Mouse (Mus musculus): ENCODE results near the gene Daam2. TPM values are rescaled to one million over a fixed set of nuclear protein-coding genes. Genes with fewer than 3 reads are reported as not detected.

The Daam2 gene
- polyA plus RNA-seq, 1 experiment: 0.28 TPM

DNA sequence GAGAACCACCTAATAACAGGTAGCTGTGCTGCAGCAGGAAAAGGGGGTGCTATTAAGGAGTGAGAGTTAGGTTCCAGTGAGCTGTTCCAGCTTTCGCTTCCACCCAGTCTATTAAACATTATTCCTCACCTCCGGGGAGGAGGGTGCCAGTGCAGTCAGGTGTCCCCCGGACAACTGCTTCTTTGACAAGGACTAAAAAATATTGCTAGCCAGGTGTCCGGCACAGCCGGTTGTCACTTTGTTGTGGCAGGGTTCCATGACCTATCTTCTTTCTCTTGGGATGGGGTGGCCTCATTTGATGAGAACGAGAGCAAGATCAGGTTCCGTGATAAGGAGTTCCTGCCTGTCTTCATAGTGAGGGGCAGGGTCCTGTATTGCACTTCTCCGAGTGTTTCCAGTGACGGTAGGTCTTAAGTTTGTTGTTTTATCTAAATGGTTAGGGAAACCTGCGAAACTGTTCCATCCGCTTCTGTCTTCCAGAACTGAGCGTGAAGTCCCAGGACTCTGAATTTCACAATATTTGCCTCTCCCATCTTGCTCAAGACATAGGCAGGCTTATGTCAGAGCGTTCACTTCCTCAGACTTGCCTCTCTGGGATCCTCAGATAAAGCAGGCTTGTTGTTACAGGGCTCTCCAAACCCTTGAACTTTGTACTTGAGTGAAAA, 135.3 kb downstream of the Daam2 start:
- Histone ChIP-seq H3K27me3 (ENCODE audit: control insufficient read depth, insufficient read depth, low read length, poor library complexity, severe bottlenecking) (no peaks in the 10 kb centered on the region), H3K9me3 (replicated peaks; ENCODE audit: control insufficient read depth, insufficient read depth, low read length, poor library complexity, severe bottlenecking) (no peaks in the 10 kb centered on the region), H3K4me3 (ENCODE audit: low read depth, low read length) (peak overlapping the region; percentile 73), H3K9ac (ENCODE audit: low read depth, poor library complexity, severe bottlenecking) (peak overlapping the region; percentile 66), H3K36me3 (ENCODE audit: control insufficient read depth, insufficient read depth, low read length, poor library complexity, severe bottlenecking) (no peaks in the 10 kb centered on the region), H3K27ac (ENCODE audit: insufficient read depth, low read length) (no peak overlapping the region), H3K4me1 (ENCODE audit: control insufficient read depth, insufficient read depth, low read length) (no peaks in the 10 kb centered on the region)
- TF ChIP-seq EP300 (IDR thresholded peaks at IDR 0.05; ENCODE audit: insufficient read depth, low read depth, low read length): no peak

DNA sequence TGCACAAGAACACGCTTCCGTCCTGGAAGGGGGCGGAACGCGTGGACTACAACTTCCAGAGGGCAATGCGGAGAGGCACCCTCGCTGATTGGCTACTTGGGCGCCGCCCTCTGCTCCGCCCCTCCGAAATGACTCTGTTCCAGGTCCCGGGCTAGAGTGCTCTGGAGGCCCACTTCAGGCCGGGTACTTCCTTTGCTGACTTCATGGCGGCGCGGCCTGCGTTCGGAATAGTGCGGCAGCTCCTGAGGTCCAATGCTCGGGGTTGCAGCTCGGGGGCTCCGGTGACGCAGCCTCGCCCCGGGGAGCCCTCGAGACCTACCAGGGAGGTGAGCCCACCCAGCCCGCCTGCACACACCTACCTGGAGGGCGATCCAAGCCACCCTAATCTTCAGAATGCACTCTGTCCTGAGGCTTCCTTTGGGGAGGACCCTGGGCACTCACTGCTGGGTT, 135.9 kb downstream of the Daam2 start, which contains the start of gene Mocs1:
TSS of gene Mocs1 (plus strand) at position 124 of the 450 bp plus-strand sequence.
- no peak for TF ChIP-seq CTCF (IDR thresholded peaks at IDR 0.05; ENCODE audit: low read depth, low read length)
- TF ChIP-seq EP300 (IDR thresholded peaks at IDR 0.05; ENCODE audit: insufficient read depth, low read depth, low read length): no peak
- no peak for TF ChIP-seq POLR2A (IDR thresholded peaks at IDR 0.05; ENCODE audit: insufficient read depth, low read length)
- no peaks in the 10 kb centered on the region for H3K36me3 ChIP-seq (ENCODE audit: control insufficient read depth, insufficient read depth, low read length, poor library complexity, severe bottlenecking)
- no peak within 1 kb of the TSS for H3K27ac ChIP-seq (ENCODE audit: insufficient read depth, low read length)
- no peaks in the 10 kb centered on the region for H3K27me3 ChIP-seq (ENCODE audit: control insufficient read depth, insufficient read depth, low read length, poor library complexity, severe bottlenecking)
- peak within 1 kb of the TSS; percentile 73 for H3K4me3 ChIP-seq (ENCODE audit: low read depth, low read length)
- no peaks in the 10 kb centered on the region for H3K4me1 ChIP-seq (ENCODE audit: control insufficient read depth, insufficient read depth, low read length)
- peak within 1 kb of the TSS; percentile 66 for H3K9ac ChIP-seq (ENCODE audit: low read depth, poor library complexity, severe bottlenecking)
- no peaks in the 10 kb centered on the region for H3K9me3 ChIP-seq (replicated peaks; ENCODE audit: control insufficient read depth, insufficient read depth, low read length, poor library complexity, severe bottlenecking)

DNA sequence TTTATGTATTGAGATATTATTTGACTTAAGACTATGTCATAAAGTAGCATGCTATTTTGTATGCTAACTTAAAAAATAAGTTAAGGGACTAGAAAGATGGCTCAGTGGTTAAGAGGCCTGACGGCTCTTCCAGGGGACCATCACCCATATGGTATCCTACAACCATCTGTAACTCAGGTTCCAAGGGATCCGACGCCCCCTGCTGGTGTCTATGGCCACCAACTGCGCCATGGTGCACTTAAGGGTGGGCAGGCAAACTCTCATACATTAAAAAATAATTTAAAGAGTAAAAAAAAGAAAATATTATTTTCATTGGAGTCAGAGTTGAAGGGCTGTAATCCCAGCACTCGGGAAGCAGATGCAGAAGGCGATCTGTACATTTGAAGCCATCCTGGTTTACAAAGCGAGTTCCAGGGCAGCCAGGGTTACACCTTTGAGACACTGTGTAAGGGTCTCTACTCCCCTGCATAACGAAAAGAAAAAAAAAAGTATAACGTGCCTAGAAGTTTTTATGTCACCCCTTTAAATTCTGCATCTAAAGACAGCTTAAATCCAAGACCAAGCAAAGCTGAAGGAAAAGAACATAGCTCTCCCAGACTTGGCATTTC, 136.4 kb downstream of the Daam2 start:
- no peak overlapping the region for H3K9ac ChIP-seq (ENCODE audit: low read depth, poor library complexity, severe bottlenecking)
- TF ChIP-seq POLR2A (IDR thresholded peaks at IDR 0.05; ENCODE audit: insufficient read depth, low read length): no peak
- TF ChIP-seq CTCF (IDR thresholded peaks at IDR 0.05; ENCODE audit: low read depth, low read length): peak; percentile 64
- no peaks in the 10 kb centered on the region for H3K27me3 ChIP-seq (ENCODE audit: control insufficient read depth, insufficient read depth, low read length, poor library complexity, severe bottlenecking)
- H3K36me3 ChIP-seq (ENCODE audit: control insufficient read depth, insufficient read depth, low read length, poor library complexity, severe bottlenecking): no peaks in the 10 kb centered on the region
- peak overlapping the region; percentile 41 for H3K4me3 ChIP-seq (ENCODE audit: low read depth, low read length)
- no peaks in the 10 kb centered on the region for H3K4me1 ChIP-seq (ENCODE audit: control insufficient read depth, insufficient read depth, low read length)
- H3K27ac ChIP-seq (ENCODE audit: insufficient read depth, low read length): no peak overlapping the region
- no peaks in the 10 kb centered on the region for H3K9me3 ChIP-seq (replicated peaks; ENCODE audit: control insufficient read depth, insufficient read depth, low read length, poor library complexity, severe bottlenecking)

DNA sequence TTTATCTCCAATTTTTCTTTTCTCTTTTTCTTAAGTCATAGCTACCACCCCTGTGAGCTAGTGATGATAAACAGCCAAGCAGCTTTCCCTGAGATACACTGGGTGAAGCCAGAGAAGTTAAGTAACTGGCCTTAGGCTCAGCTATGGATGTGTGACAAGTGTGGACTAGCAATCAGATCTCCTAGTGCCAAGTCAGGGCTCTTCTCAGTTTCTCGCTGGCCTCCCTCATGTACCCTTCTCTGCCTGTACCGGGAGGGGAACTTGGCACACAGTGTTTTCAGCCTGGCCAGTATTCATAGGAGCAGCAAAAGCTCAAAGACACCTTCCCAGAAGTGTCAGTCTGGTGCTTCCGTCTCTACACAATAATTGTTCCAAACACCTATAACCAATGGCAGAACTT, 140.3 kb downstream of the Daam2 start:
- no peaks in the 10 kb centered on the region for H3K27me3 ChIP-seq (ENCODE audit: control insufficient read depth, insufficient read depth, low read length, poor library complexity, severe bottlenecking)
- TF ChIP-seq EP300 (IDR thresholded peaks at IDR 0.05; ENCODE audit: insufficient read depth, low read depth, low read length) (no peak), CTCF (IDR thresholded peaks at IDR 0.05; ENCODE audit: low read depth, low read length) (no peak), POLR2A (IDR thresholded peaks at IDR 0.05; ENCODE audit: insufficient read depth, low read length) (no peak)
- no peak overlapping the region for H3K9ac ChIP-seq (ENCODE audit: low read depth, poor library complexity, severe bottlenecking)
- H3K4me1 ChIP-seq (ENCODE audit: control insufficient read depth, insufficient read depth, low read length): no peaks in the 10 kb centered on the region
- H3K36me3 ChIP-seq (ENCODE audit: control insufficient read depth, insufficient read depth, low read length, poor library complexity, severe bottlenecking): no peaks in the 10 kb centered on the region
- no peak overlapping the region for H3K4me3 ChIP-seq (ENCODE audit: low read depth, low read length)
- no peak overlapping the region for H3K27ac ChIP-seq (ENCODE audit: insufficient read depth, low read length)
- H3K9me3 ChIP-seq (replicated peaks; ENCODE audit: control insufficient read depth, insufficient read depth, low read length, poor library complexity, severe bottlenecking): no peaks in the 10 kb centered on the region

DNA sequence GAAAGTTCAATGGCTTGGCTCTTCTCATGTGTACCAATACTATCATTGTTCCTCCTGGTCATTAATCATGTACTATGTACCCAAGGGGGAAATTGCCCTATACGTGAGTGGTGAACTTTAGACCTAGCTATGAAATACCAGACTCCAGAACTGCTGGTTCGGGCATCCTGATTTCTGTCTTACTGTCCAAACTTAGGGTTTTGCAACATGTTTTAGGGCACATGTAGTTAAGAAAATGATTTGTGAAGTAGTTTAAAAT, 141.1 kb downstream of the Daam2 start:
- TF ChIP-seq EP300 (IDR thresholded peaks at IDR 0.05; ENCODE audit: insufficient read depth, low read depth, low read length): no peak
- no peak for TF ChIP-seq POLR2A (IDR thresholded peaks at IDR 0.05; ENCODE audit: insufficient read depth, low read length)
- no peak for TF ChIP-seq CTCF (IDR thresholded peaks at IDR 0.05; ENCODE audit: low read depth, low read length)
- H3K27me3 ChIP-seq (ENCODE audit: control insufficient read depth, insufficient read depth, low read length, poor library complexity, severe bottlenecking): no peaks in the 10 kb centered on the region
- no peaks in the 10 kb centered on the region for H3K4me1 ChIP-seq (ENCODE audit: control insufficient read depth, insufficient read depth, low read length)
- H3K9ac ChIP-seq (ENCODE audit: low read depth, poor library complexity, severe bottlenecking): no peak overlapping the region
- H3K27ac ChIP-seq (ENCODE audit: insufficient read depth, low read length): no peak overlapping the region
- no peaks in the 10 kb centered on the region for H3K36me3 ChIP-seq (ENCODE audit: control insufficient read depth, insufficient read depth, low read length, poor library complexity, severe bottlenecking)
- H3K9me3 ChIP-seq (replicated peaks; ENCODE audit: control insufficient read depth, insufficient read depth, low read length, poor library complexity, severe bottlenecking): no peaks in the 10 kb centered on the region
- H3K4me3 ChIP-seq (ENCODE audit: low read depth, low read length): no peak overlapping the region

DNA sequence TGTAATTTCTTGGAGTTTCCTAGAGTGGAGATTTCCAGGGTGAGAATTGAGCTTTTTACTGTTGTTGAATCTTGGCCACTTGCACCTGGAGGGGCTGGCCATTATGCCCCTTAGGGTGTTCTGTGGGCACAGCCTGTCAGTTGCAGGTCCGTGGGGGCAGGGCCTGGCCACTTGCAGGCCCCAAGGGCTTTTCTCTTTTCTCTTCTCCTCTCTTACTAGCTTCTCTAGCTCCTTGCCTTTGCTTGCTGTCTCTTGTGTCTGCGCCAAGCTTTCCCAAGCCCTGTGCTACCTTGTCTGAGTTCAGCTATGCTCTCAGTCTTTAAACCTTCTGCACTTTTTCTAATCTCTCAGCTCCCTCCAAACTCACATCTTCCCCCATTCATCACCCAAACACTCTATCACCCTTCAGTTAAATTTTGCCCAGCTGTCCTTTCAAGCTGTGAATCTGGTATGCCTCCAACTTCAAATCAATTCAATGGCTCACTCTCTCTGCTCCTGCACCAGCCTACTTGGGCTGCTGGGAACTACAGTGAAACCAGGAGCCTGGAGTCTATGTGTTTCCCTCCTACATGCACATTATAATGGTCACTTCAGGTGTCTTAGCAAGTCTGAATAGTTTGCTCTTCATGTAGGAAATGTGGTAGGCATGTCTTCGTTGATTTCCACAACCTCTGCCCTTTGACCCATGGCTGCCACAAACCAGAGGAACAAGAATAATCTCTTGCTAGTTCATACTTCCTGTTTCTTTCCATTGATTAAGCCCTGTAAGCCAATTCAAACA, 141.7 kb downstream of the Daam2 start:
- Histone ChIP-seq H3K4me1 (ENCODE audit: control insufficient read depth, insufficient read depth, low read length) (no peaks in the 10 kb centered on the region), H3K4me3 (ENCODE audit: low read depth, low read length) (no peak overlapping the region), H3K27ac (ENCODE audit: insufficient read depth, low read length) (no peak overlapping the region), H3K36me3 (ENCODE audit: control insufficient read depth, insufficient read depth, low read length, poor library complexity, severe bottlenecking) (no peaks in the 10 kb centered on the region), H3K27me3 (ENCODE audit: control insufficient read depth, insufficient read depth, low read length, poor library complexity, severe bottlenecking) (no peaks in the 10 kb centered on the region), H3K9ac (ENCODE audit: low read depth, poor library complexity, severe bottlenecking) (no peak overlapping the region), H3K9me3 (replicated peaks; ENCODE audit: control insufficient read depth, insufficient read depth, low read length, poor library complexity, severe bottlenecking) (no peaks in the 10 kb centered on the region)
- TF ChIP-seq POLR2A (IDR thresholded peaks at IDR 0.05; ENCODE audit: insufficient read depth, low read length): no peak
- TF ChIP-seq EP300 (IDR thresholded peaks at IDR 0.05; ENCODE audit: insufficient read depth, low read depth, low read length): no peak
- TF ChIP-seq CTCF (IDR thresholded peaks at IDR 0.05; ENCODE audit: low read depth, low read length): no peak

All from ES-Bruce4 (cell line).